Mouse (Mus musculus): ENCODE data around the gene Ins2. TPM values are rescaled to one million over a fixed set of nuclear protein-coding genes. Genes with fewer than 3 reads are reported as not detected.

Ins2 gene
- polyA plus RNA-seq, 1 experiment from 2014 or later, result 0.63 TPM

- peaks cover 0 to 19% of the 10 kb centered on the region in 2 experiments; a peak in 3 of 4 replicates for H3K4me1 ChIP-seq (ENCODE audit: control insufficient read depth in 2 of 2, insufficient read depth in 2 of 2, low read length in 2 of 2)
- under 1% methylated on average over 66 of the region's 70 CpGs for WGBS
Observed at GRCm38 (mm10) chr7:142659181-142659681, 84.0 kb downstream of the Ins2 start.

GRCm38 (mm10) chr7:142658681-142659180 lies 84.5 kb downstream of the Ins2 start:
- H3K4me2 ChIP-seq (ENCODE audit: low read length), result peak overlapping the region; percentile 65
- peak overlapping the region; percentile 94 to 95 for H3K27ac ChIP-seq (replicated peaks in 1 of 2; ENCODE audit: control insufficient read depth in 1 of 2, insufficient read depth in 1 of 2, low read depth in 2 of 2, low read length in 2 of 2)
- WGBS, result under 1% methylated on average over 38 of the region's 40 CpGs
- H3K27me3 ChIP-seq (ENCODE audit: control insufficient read depth, insufficient read depth, low read length), result peaks cover 75% of the 10 kb centered on the region
- H3K4me3 ChIP-seq (ENCODE audit: control insufficient read depth in 1 of 2, insufficient read depth in 1 of 2, low read depth in 1 of 2, low read length in 2 of 2), result peak overlapping the region; percentile 62 to 64
- H3K4me1 ChIP-seq (ENCODE audit: control insufficient read depth in 2 of 2, insufficient read depth in 2 of 2, low read length in 2 of 2), result peaks cover 0 to 20% of the 10 kb centered on the region in 2 experiments; a peak in 3 of 4 replicates
- ATAC-seq (ENCODE audit: insufficient number of reproducible peaks, insufficient read depth, low FRiP score, low read depth), result no peak
- peaks cover 31% of the 10 kb centered on the region for H3K36me3 ChIP-seq (ENCODE audit: control insufficient read depth, insufficient read depth, low read length)
- peak overlapping the region; percentile 95 for H3K9ac ChIP-seq (ENCODE audit: low read length)
- H3K9me3 ChIP-seq (ENCODE audit: control insufficient read depth, low read length), result no peaks in the 10 kb centered on the region

More at GRCm38 (mm10) chr7:142659181-142659681, 84.0 kb downstream of the Ins2 start:
- ATAC-seq (ENCODE audit: insufficient number of reproducible peaks, insufficient read depth, low FRiP score, low read depth), result peak; percentile 51
- peak overlapping the region; percentile 94 to 95 for H3K27ac ChIP-seq (replicated peaks in 1 of 2; ENCODE audit: control insufficient read depth in 1 of 2, insufficient read depth in 1 of 2, low read depth in 2 of 2, low read length in 2 of 2)
- H3K36me3 ChIP-seq (ENCODE audit: control insufficient read depth, insufficient read depth, low read length), result peaks cover 26% of the 10 kb centered on the region
- peaks cover 72% of the 10 kb centered on the region for H3K27me3 ChIP-seq (ENCODE audit: control insufficient read depth, insufficient read depth, low read length)
- H3K4me2 ChIP-seq (ENCODE audit: low read length), result peak overlapping the region; percentile 65
- H3K9ac ChIP-seq (ENCODE audit: low read length), result peak overlapping the region; percentile 95
- peak overlapping the region; percentile 62 to 64 for H3K4me3 ChIP-seq (ENCODE audit: control insufficient read depth in 1 of 2, insufficient read depth in 1 of 2, low read depth in 1 of 2, low read length in 2 of 2)
- H3K9me3 ChIP-seq (ENCODE audit: control insufficient read depth, low read length), result no peaks in the 10 kb centered on the region

- peak overlapping the region; percentile 94 to 95 for H3K27ac ChIP-seq (replicated peaks in 1 of 2; ENCODE audit: control insufficient read depth in 1 of 2, insufficient read depth in 1 of 2, low read depth in 2 of 2, low read length in 2 of 2)
- H3K4me3 ChIP-seq (ENCODE audit: control insufficient read depth in 1 of 2, insufficient read depth in 1 of 2, low read depth in 1 of 2, low read length in 2 of 2), result peak overlapping the region; percentile 62 to 64
- WGBS, result 1% methylated on average over 34 of the region's 34 CpGs
- peaks cover 0 to 20% of the 10 kb centered on the region in 2 experiments; a peak in 3 of 4 replicates for H3K4me1 ChIP-seq (ENCODE audit: control insufficient read depth in 2 of 2, insufficient read depth in 2 of 2, low read length in 2 of 2)
- peak overlapping the region; percentile 95 for H3K9ac ChIP-seq (ENCODE audit: low read length)
- H3K36me3 ChIP-seq (ENCODE audit: control insufficient read depth, insufficient read depth, low read length), result peaks cover 38% of the 10 kb centered on the region
- ATAC-seq (ENCODE audit: insufficient number of reproducible peaks, insufficient read depth, low FRiP score, low read depth), result no peak
- peaks cover 72% of the 10 kb centered on the region for H3K27me3 ChIP-seq (ENCODE audit: control insufficient read depth, insufficient read depth, low read length)
- no peaks in the 10 kb centered on the region for H3K9me3 ChIP-seq (ENCODE audit: control insufficient read depth, low read length)
- H3K4me2 ChIP-seq (ENCODE audit: low read length), result peak overlapping the region; percentile 65
Observed at GRCm38 (mm10) chr7:142657821-142658614, 85.2 kb downstream of the Ins2 start.

- Histone ChIP-seq H3K27ac (replicated peaks in 1 of 2; ENCODE audit: control insufficient read depth in 1 of 2, insufficient read depth in 1 of 2, low read depth in 2 of 2, low read length in 2 of 2) (peak overlapping the region; percentile 82 to 95), H3K4me3 (ENCODE audit: control insufficient read depth in 1 of 2, insufficient read depth in 1 of 2, low read depth in 1 of 2, low read length in 2 of 2) (peak overlapping the region; percentile 62 to 64), H3K36me3 (ENCODE audit: control insufficient read depth, insufficient read depth, low read length) (peaks cover 45% of the 10 kb centered on the region), H3K4me2 (ENCODE audit: low read length) (peak overlapping the region; percentile 65), H3K27me3 (ENCODE audit: control insufficient read depth, insufficient read depth, low read length) (peaks cover 66% of the 10 kb centered on the region), H3K9ac (ENCODE audit: low read length) (peak overlapping the region; percentile 95), H3K4me1 (ENCODE audit: control insufficient read depth in 2 of 2, insufficient read depth in 2 of 2, low read length in 2 of 2) (peaks cover 0 to 20% of the 10 kb centered on the region in 2 experiments; a peak in 3 of 4 replicates), H3K9me3 (ENCODE audit: control insufficient read depth, low read length) (no peaks in the 10 kb centered on the region)
- peak; percentile 42 for ATAC-seq (ENCODE audit: insufficient number of reproducible peaks, insufficient read depth, low FRiP score, low read depth)
- 13% methylated on average over 9 of the region's 9 CpGs for WGBS
Observed at GRCm38 (mm10) chr7:142657341-142657791, 85.8 kb downstream of the Ins2 start.

- Histone ChIP-seq H3K9me3 (ENCODE audit: control insufficient read depth, low read length) (no peaks in the 10 kb centered on the region), H3K27me3 (ENCODE audit: control insufficient read depth, insufficient read depth, low read length) (peaks cover 62% of the 10 kb centered on the region), H3K36me3 (ENCODE audit: control insufficient read depth, insufficient read depth, low read length) (peaks cover 57% of the 10 kb centered on the region), H3K4me2 (ENCODE audit: low read length) (peak overlapping the region; percentile 65), H3K27ac (replicated peaks in 1 of 2; ENCODE audit: control insufficient read depth in 1 of 2, insufficient read depth in 1 of 2, low read depth in 2 of 2, low read length in 2 of 2) (peak overlapping the region; percentile 44 to 80; a peak in 3 of 4 replicates), H3K4me1 (ENCODE audit: control insufficient read depth in 2 of 2, insufficient read depth in 2 of 2, low read length in 2 of 2) (peaks cover 0 to 20% of the 10 kb centered on the region in 2 experiments; a peak in 3 of 4 replicates), H3K9ac (ENCODE audit: low read length) (peak overlapping the region; percentile 95), H3K4me3 (ENCODE audit: control insufficient read depth in 1 of 2, insufficient read depth in 1 of 2, low read depth in 1 of 2, low read length in 2 of 2) (peak overlapping the region; percentile 62)
- 26% methylated on average over 4 of the region's 4 CpGs for WGBS
- peak; percentile 38; the same call in 1 of the 2 replicates for ATAC-seq (ENCODE audit: insufficient number of reproducible peaks, insufficient read depth, low FRiP score, low read depth)
Observed at GRCm38 (mm10) chr7:142656055-142656454, 87.1 kb downstream of the Ins2 start.

- no peak for ATAC-seq (ENCODE audit: insufficient number of reproducible peaks, insufficient read depth, low FRiP score, low read depth)
- WGBS, result 18% methylated on average over 11 of the region's 11 CpGs
- peak overlapping the region; percentile 42 to 70; a peak in 3 of 4 replicates for H3K27ac ChIP-seq (replicated peaks in 1 of 2; ENCODE audit: control insufficient read depth in 1 of 2, insufficient read depth in 1 of 2, low read depth in 2 of 2, low read length in 2 of 2)
- H3K27me3 ChIP-seq (ENCODE audit: control insufficient read depth, insufficient read depth, low read length), result peaks cover 62% of the 10 kb centered on the region
- peaks cover 62% of the 10 kb centered on the region for H3K36me3 ChIP-seq (ENCODE audit: control insufficient read depth, insufficient read depth, low read length)
- peaks cover 0 to 20% of the 10 kb centered on the region in 2 experiments; a peak in 3 of 4 replicates for H3K4me1 ChIP-seq (ENCODE audit: control insufficient read depth in 2 of 2, insufficient read depth in 2 of 2, low read length in 2 of 2)
- peak overlapping the region; percentile 62 for H3K4me3 ChIP-seq (ENCODE audit: control insufficient read depth in 1 of 2, insufficient read depth in 1 of 2, low read depth in 1 of 2, low read length in 2 of 2)
- H3K4me2 ChIP-seq (ENCODE audit: low read length), result peak overlapping the region; percentile 65
- no peaks in the 10 kb centered on the region for H3K9me3 ChIP-seq (ENCODE audit: control insufficient read depth, low read length)
- H3K9ac ChIP-seq (ENCODE audit: low read length), result peak overlapping the region; percentile 95
Observed at GRCm38 (mm10) chr7:142655633-142656032, 87.5 kb downstream of the Ins2 start.

GRCm38 (mm10) chr7:142653726-142654125 lies 89.5 kb downstream of the Ins2 start:
- Histone ChIP-seq H3K4me3 (ENCODE audit: control insufficient read depth in 1 of 2, insufficient read depth in 1 of 2, low read depth in 1 of 2, low read length in 2 of 2) (peak overlapping the region in 1 of 2 experiments; percentile 62; a peak in 1 of 4 replicates), H3K36me3 (ENCODE audit: control insufficient read depth, insufficient read depth, low read length) (peaks cover 66% of the 10 kb centered on the region), H3K9ac (ENCODE audit: low read length) (peak overlapping the region; percentile 95), H3K4me2 (ENCODE audit: low read length) (peak overlapping the region; percentile 65; the same call in 1 of the 2 replicates), H3K4me1 (ENCODE audit: control insufficient read depth in 2 of 2, insufficient read depth in 2 of 2, low read length in 2 of 2) (peaks cover 0 to 20% of the 10 kb centered on the region in 2 experiments; a peak in 3 of 4 replicates), H3K9me3 (ENCODE audit: control insufficient read depth, low read length) (no peaks in the 10 kb centered on the region), H3K27ac (replicated peaks in 1 of 2; ENCODE audit: control insufficient read depth in 1 of 2, insufficient read depth in 1 of 2, low read depth in 2 of 2, low read length in 2 of 2) (peak overlapping the region; percentile 40 to 70), H3K27me3 (ENCODE audit: control insufficient read depth, insufficient read depth, low read length) (peaks cover 46% of the 10 kb centered on the region)
- 14% methylated on average over 18 of the region's 18 CpGs for WGBS
- no peak for ATAC-seq (ENCODE audit: insufficient number of reproducible peaks, insufficient read depth, low FRiP score, low read depth)
